Mouse (Mus musculus) cerebellum, adult 9-10 months (tissue): ENCODE results near the gene Gfpt2.
"Not testable (repeated sequence)": the region's sequence is repeated elsewhere in the genome, so short reads cannot be mapped to it uniquely, and the experiment has no call there.

ENCODE experiments used
- DNase-seq: peaks from one replicate; pipeline ENCODE4 v3.0.0; 2022

Gene Gfpt2

DNA sequence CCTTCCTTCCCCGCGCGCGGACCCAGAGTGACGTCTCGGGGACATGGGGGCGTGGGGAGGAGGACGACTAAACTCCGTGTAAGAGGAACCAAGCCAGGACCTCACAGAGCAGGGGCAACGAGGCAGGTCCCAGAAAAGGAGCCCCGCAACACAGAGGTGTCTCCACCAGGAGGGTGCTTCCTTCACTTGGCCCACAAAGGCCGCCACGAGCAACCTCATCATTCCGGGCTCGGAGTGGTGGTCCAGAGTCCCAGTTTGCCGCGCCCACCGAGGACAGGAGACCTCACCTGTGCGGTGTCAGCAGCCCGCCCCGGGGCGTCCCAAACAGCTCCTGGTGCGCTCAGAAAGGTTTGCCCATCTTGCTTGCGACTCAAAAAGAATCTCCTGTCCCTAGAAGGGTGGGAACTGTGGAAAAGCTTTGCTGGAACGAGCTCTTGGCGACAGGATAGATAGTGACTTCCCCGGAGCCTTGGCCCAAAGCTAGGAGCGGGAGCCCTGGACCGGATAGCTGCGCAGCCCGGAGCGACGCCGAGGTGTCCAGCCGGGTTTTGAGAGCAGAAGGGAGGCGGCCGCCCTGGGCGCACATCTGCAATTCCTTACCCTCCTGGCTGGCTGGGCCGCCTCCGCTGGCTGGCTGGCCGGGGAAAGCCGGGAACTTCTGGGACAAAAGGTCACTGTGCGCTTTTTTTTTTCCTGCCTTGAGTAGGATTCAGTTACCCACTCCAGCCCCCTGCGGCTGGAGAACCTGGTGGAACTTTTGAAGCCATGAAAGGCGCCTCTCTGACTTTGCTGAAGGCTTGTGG, 565 bp downstream of the Gfpt2 start:
- DNase-seq, result no peak

- no peak for DNase-seq
These were observed 5.0 kb downstream of the Gfpt2 start for GRCm38 (mm10) chr11:49798931-49799330.

DNA sequence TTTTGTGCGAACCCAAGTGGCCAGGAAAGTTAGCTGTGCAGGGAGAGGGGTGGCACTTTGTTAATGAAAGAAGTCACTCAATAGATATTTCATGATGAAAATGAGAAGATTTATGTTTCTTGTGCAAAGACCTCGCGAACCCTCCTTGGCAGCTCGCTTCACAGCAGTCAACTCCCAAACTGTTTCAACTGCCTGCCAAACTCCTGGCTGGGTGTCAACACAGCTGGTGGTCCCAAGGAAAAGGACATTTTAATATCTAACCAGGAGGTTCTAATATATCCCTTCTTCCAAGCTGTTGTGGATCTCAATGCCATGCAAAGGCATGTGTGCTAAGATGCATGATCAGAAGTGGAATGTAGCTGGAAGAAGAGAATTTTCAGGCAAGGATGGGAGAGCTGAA, 7.5 kb downstream of the Gfpt2 start:
- DNase-seq, result no peak

DNA sequence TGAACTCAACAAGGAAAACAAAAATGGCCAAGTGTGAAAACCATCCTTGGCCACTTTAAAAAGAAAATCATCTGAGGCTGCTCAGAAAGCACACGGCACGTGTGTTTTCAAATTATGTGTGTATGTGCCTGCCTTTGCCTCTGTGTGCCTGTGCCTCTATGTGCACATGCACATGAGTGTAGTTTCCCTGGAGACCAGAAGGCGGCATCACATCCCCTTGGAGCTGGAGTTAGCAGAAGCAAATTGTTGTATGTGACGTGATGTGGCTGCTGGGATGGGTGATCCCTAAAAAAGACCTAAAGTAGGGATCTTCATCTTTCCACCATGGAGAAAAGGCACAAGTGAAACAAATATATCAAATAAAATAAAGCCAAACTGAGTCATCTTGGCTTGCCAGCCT, 9.8 kb downstream of the Gfpt2 start:
- DNase-seq, result no peak

DNA sequence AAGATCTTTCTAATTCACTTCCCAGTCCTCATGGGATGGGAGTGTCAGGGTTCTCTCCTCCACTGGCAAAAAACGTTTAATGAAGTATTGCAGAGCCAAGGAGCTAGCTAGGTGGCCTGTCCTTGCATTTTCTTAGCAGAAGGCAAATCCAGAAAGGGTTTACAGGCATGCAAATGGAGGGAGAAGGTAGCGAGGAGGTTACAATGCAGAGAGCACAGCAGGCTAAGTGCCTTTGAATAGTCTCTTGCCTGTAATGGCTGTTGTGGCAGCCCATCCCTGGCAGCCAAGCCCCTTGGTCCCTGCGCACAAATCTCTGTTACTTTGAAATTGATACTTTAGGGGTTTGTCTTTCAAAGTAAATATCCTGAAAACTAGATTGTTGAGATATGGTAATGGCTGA, 12.2 kb downstream of the Gfpt2 start:
- DNase-seq, result no peak

DNA sequence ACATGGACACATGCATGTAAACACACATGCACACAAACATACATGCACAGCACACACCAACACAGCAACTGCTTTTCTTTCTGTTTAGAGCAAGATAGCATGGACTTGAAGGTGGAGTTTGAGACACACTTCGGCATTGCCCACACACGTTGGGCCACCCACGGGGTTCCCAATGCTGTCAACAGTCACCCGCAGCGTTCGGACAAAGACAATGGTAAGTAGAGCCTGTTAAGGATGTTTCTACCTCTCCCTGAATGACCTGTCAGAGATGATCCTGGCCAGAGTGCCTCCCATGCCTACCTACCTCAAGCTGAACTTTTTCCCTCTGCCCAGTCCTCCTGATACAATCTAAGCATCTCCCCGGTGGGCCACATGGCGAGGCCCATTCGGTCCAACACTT, 15.0 kb downstream of the Gfpt2 start:
- no peak for DNase-seq

- DNase-seq, result not testable (repeated sequence)
These were observed 16.7 kb downstream of the Gfpt2 start for GRCm38 (mm10) chr11:49810696-49811095.

GRCm38 (mm10) chr11:49811099-49811541, 17.1 kb downstream of the Gfpt2 start:
- DNase-seq, result no peak

GRCm38 (mm10) chr11:49811879-49812278, 17.9 kb downstream of the Gfpt2 start:
- DNase-seq, result no peak

DNA sequence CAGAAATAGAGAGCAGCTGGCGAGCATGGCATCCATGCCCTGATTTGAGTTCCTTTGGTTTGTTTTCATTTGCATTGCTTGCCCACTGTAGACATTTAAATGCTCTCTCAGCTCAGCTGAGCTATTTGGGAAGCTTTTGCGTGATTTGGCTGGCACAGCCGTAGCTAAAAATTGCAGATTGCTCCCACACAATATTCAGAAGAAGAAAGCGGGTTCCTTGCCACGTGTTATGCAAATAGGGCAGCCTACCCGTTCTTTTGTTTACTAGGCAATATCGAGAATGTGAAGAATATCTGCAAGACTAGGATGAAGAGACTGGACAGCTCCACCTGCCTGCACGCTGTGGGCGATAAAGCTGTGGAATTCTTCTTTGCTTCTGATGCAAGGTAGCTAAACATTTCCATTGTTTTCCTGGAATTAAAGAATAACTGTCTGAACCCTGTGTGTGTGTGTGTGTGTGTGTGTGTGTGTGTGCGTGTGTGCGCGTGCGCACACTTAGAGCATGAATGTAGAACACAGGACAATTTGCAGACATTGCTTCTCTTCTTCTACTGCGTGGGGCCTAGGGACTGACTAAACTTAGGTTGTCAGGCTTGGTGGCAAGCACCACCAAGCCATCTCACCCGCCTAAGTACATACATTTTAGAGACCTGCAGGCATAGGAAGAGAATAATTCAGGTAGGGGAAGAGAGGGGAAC, 25.0 kb downstream of the Gfpt2 start:
- no peak for DNase-seq

DNA sequence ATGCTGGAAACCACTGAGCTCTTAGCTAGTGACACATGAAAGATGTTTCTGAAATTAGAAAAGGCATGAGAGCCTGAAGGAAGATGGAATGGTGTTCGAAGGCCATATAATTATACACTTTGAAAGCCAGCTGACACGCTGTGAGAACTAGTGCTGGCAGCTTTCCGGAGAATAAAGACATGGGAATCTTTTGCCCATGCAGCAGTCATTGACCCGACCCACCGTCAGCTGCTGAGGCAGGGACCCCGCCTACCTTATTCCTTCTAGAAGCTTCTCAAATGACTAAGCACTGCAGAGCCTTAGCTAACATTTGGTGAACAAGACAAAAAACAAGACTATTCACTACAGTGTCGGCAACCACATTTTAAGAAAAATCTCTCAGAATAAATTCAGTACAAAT, 25.7 kb downstream of the Gfpt2 start:
- no peak for DNase-seq

DNA sequence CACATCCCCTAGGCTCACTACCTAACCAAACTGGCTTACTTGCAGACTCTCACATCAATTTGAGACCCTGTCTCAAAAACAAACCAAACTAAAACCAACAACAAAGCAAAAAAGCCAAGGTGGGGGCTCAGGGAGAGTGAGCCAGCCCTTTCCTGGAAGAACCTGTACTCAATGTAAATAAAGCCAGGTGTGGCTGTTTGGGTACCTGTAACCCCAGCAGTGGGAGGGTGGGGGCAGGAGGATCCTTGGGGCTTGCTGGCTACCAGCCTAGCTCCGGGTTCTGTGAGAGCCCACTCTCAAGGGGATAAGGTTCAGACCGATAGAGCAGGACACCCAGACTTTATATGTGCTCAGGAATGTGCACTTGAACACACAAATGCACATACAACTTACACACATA, 26.9 kb downstream of the Gfpt2 start:
- no peak for DNase-seq

GRCm38 (mm10) chr11:49821546-49821945, 27.6 kb downstream of the Gfpt2 start:
- no peak for DNase-seq

GRCm38 (mm10) chr11:49822337-49822736, 28.4 kb downstream of the Gfpt2 start:
- DNase-seq, result no peak

DNA sequence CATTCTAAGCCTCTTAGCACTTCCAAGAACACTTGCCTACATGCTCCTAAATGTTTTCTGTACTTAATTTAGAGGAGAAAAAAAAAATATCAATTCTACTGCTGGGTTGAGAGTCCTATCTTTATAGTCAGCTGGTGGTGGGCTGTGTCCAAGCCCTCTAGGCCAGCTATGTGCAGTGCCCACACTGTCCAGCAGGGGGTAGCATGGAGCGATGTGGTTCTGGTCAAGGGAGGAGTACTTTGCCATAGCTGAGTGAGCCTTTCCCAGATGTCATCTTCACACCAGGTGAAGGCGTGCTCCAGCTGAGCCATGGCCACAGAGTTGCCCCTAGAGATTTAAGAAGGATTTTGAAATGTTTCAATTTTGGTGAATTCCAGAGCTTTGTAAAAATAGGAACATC, 30.9 kb downstream of the Gfpt2 start:
- peak; percentile 40 for DNase-seq

DNA sequence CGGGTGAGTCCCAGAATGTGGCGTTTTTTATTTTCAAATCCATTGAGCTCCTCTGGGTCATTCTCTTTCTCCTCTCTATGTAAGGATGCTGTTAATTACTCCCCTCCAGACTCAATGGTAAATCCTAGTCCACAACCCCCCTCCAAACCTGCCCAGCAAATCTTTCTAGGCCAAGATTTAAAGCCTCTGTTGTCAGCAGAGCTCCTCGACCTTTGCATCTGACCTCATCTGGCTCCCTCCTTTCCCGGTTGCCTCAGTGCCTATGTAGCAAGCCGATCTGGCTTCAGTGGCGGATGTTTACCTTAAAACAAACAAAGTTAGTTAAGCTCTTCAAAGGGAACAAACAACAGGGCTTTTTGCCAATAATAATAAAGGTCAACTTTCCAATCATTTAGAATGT, 33.3 kb downstream of the Gfpt2 start:
- DNase-seq, result no peak

DNA sequence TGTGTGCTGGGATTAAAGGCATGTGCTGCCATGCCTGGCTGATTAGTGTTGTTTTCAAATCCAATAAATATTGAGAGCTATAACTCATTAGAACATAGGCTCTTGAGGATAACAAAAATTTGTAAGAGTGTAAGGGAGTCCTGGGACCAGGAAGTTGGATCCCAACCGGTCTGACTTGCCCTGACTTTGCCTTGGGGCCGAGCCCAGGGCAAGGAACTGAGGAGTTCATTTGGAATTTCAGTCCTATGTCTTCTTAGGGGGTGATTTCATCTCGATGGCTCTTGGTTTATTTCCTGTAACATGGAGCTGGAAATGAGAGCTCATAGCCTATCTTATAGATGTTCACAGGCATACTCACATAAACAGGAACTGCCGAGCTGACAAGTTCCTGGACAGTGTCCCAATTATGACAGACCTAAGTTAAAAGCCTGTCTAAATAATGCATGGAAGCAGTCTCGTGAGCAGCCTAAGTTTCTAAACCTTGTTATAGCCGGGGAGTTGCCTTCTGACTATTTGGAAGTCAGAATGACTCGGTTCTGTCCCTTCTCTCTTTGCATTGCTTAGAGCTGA, 35.3 kb downstream of the Gfpt2 start:
- no peak for DNase-seq

DNA sequence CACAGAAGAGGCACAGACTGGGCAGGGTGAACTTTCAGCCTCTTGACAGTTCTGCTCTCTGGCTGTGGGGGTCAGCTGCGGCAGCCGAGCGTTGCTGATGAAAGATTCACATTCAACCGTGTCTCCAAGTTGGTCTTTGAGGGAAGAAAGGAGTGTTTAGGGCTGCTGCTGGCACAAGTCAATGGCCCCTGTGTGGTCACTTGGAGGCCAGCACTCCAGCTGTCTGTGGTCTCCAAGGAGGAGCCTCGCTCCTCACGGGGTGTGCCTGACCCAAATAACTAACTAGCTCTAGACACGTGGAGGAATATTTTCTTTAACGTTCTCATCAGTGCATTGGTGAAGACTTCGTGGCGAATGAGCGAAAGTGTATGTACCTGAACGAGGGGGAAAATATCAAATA, 38.0 kb downstream of the Gfpt2 start:
- DNase-seq, result no peak

DNA sequence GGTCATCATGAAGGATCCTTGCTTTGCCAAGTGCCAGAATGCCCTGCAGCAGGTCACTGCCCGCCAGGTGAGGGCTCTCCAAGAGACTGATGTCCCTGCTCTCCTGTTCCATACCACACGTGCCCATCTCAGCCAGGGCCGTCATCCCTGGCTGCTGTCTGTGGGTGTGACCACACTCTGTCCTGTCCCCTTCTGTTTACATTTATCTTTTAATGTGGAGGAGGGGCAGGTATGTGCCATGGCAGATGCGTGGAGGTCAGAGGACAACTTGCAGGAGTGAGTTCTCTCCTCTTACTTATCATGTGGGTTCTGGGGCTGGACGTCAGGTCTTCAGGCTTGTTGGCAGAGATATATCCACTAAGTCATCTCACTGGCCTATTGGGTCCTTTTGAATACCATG, 39.0 kb downstream of the Gfpt2 start:
- DNase-seq, result no peak

GRCm38 (mm10) chr11:49834248-49834647, 40.3 kb downstream of the Gfpt2 start:
- no peak for DNase-seq

GRCm38 (mm10) chr11:49835257-49835956, 41.4 kb downstream of the Gfpt2 start:
- DNase-seq, result no peak

DNA sequence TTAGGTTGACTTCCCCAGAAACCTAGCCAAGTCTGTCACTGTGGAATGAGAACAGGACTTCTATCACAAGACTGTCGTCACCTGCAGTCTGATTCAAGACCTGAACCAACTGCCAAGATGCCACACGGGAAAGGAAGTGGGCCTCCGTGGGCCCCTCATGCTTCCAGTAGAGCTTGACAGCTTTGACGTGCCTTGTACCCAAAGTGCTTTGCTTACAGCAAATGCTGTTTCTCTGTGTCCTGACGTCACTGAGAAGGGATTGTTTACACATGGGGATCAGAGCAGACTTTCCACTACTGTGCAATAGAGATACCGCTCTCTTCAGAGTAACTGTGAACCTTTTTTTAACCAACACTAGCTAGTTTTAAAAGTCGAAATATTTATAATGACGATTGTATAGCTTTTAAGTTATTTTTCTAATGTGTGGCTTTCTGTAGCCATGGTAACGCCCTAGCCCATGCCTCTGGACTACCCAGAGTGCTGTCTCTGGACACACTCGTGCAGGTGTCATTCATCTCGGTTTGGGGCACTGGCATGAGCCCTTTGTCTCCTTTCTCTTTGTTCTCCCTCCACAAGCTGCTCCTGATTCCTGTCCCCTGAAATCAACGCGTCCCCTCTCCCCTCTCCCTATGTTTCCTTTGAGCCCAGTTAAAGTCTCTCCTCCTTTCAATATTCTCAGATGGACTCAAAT, 43.9 kb downstream of the Gfpt2 start:
- DNase-seq, result no peak

DNA sequence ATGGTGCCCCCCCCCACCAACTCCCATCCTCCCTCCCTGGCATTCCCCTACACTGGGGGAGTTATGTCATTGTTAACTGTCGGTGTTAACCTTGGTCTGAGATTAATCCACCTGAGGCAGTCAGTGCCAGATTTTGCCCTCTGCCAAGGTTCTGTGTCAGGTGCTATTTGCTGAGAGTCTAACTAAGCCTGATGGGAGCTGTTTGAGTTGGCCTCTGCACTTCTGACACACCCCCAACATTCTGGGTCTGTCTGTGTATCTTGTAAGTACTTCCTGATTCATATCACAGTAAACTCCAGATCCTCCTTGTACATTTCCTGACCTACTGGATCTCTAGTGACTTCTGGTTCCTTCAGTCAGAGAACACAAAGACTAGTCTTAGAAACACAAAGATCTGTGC, 46.7 kb downstream of the Gfpt2 start:
- DNase-seq, result no peak
